Mouse (Mus musculus): ENCODE results near the gene Ccdc78.
A peak's percentile ranks its signal among the peaks of the same experiment; 100 is the strongest.
"Not testable (repeated sequence)": the region's sequence is repeated elsewhere in the genome, so short reads cannot be mapped to it uniquely, and the experiment has no call there.

Gene Ccdc78

GRCm38 (mm10) chr17:25786280-25786679 lies at the start of gene Ccdc78:
Gene Ccdc78, plus strand, starts transcription at chr17:25786580.
- no peak for DNase-seq (ENCODE audit: low spot score in 2 of 2)

GRCm38 (mm10) chr17:25738861-25739260 lies 47.5 kb upstream of the Ccdc78 start:
- DNase-seq (ENCODE audit: low spot score in 2 of 2), result no peak

GRCm38 (mm10) chr17:25741471-25741870 lies 44.9 kb upstream of the Ccdc78 start:
- DNase-seq (ENCODE audit: low spot score in 2 of 2), result not testable (repeated sequence)

GRCm38 (mm10) chr17:25743831-25744230 lies 42.5 kb upstream of the Ccdc78 start:
- DNase-seq (ENCODE audit: low spot score in 2 of 2), result no peak

- DNase-seq (ENCODE audit: low spot score in 2 of 2), result no peak
These were observed 42.1 kb upstream of the Ccdc78 start for GRCm38 (mm10) chr17:25744311-25744710.

GRCm38 (mm10) chr17:25748238-25748637 lies 38.1 kb upstream of the Ccdc78 start:
- DNase-seq (ENCODE audit: low spot score in 2 of 2), result no peak

GRCm38 (mm10) chr17:25749314-25749713 lies 37.1 kb upstream of the Ccdc78 start:
- DNase-seq (ENCODE audit: low spot score in 2 of 2), result no peak

- DNase-seq (ENCODE audit: low spot score in 2 of 2), result peak in 1 of 2 experiments; percentile 34
These were observed 34.9 kb upstream of the Ccdc78 start for GRCm38 (mm10) chr17:25751446-25751845.

GRCm38 (mm10) chr17:25754241-25754640 lies 32.1 kb upstream of the Ccdc78 start, which contains the start of gene Msln:
Gene Msln, minus strand, starts transcription at chr17:25754378.
- DNase-seq (ENCODE audit: low spot score in 2 of 2), result no peak

- no peak for DNase-seq (ENCODE audit: low spot score in 2 of 2)
These were observed 31.3 kb upstream of the Ccdc78 start for GRCm38 (mm10) chr17:25755086-25755485.

- DNase-seq (ENCODE audit: low spot score in 2 of 2), result no peak
These were observed 30.6 kb upstream of the Ccdc78 start for GRCm38 (mm10) chr17:25755627-25756377.

GRCm38 (mm10) chr17:25756378-25757242 lies 29.8 kb upstream of the Ccdc78 start:
- DNase-seq (ENCODE audit: low spot score in 2 of 2), result no peak

GRCm38 (mm10) chr17:25757691-25758090 lies 28.7 kb upstream of the Ccdc78 start:
- DNase-seq (ENCODE audit: low spot score in 2 of 2), result no peak

GRCm38 (mm10) chr17:25760148-25760547 lies 26.2 kb upstream of the Ccdc78 start:
- no peak for DNase-seq (ENCODE audit: low spot score in 2 of 2)

GRCm38 (mm10) chr17:25761561-25761970 lies 24.8 kb upstream of the Ccdc78 start:
- no peak for DNase-seq (ENCODE audit: low spot score in 2 of 2)

- no peak for DNase-seq (ENCODE audit: low spot score in 2 of 2)
These were observed 23.8 kb upstream of the Ccdc78 start for GRCm38 (mm10) chr17:25762591-25762990.

- DNase-seq (ENCODE audit: low spot score in 2 of 2), result no peak
These were observed 20.5 kb upstream of the Ccdc78 start for GRCm38 (mm10) chr17:25765886-25766285.

- no peak for DNase-seq (ENCODE audit: low spot score in 2 of 2)
These were observed 17.0 kb upstream of the Ccdc78 start for GRCm38 (mm10) chr17:25769331-25769730.

GRCm38 (mm10) chr17:25773549-25774120 lies 12.7 kb upstream of the Ccdc78 start, which contains the start of gene Narfl:
Gene Narfl, plus strand, starts transcription at chr17:25773776.
- DNase-seq (ENCODE audit: low spot score in 2 of 2), result peak; percentile 95 to 98

- DNase-seq (ENCODE audit: low spot score in 2 of 2), result no peak
These were observed 10.9 kb upstream of the Ccdc78 start for GRCm38 (mm10) chr17:25775318-25776062.

GRCm38 (mm10) chr17:25777948-25778347 lies 8.4 kb upstream of the Ccdc78 start:
- DNase-seq (ENCODE audit: low spot score in 2 of 2), result no peak

GRCm38 (mm10) chr17:25781339-25781738 lies 5.0 kb upstream of the Ccdc78 start:
- DNase-seq (ENCODE audit: low spot score in 2 of 2), result no peak

All from frontal cortex, postnatal 14 days (tissue).